Mouse (Mus musculus) common myeloid progenitor, adult 5-6 weeks (primary cell): ENCODE data around the gene Ctse. TPM values are rescaled to one million over a fixed set of nuclear protein-coding genes. Genes with fewer than 3 reads are reported as not detected.

Experiments
- ATAC-seq: replicated peaks from 2 replicates; pipeline ENCODE4 v1.8.0; 2016; ENCODE audit warnings: low read depth, mild to moderate bottlenecking, moderate TSS enrichment, inconsistent platforms; ENCODE audit not compliant: poor library complexity, severe bottlenecking
- total RNA-seq: library from RNA; stranded (forward); fragments of 200-1000, 187-1606 nt; gene quantifications from 2 replicates; pipeline ENCODE4 v1.2.3, GENCODE M21; 2017

The Ctse gene
- total RNA-seq, 1 experiment from 2014 or later = 56.9 TPM

GRCm38 (mm10) chr1:131642251-131642650 lies 4.1 kb downstream of the Ctse start:
- no peak for ATAC-seq

GRCm38 (mm10) chr1:131652670-131653443 lies 14.8 kb downstream of the Ctse start:
- ATAC-seq = no peak

- no peak for ATAC-seq
Measured at GRCm38 (mm10) chr1:131655601-131656000, 17.5 kb downstream of the Ctse start.

GRCm38 (mm10) chr1:131657945-131658354 lies 19.8 kb downstream of the Ctse start:
- peak; percentile 88 for ATAC-seq

GRCm38 (mm10) chr1:131659512-131660085 lies 21.5 kb downstream of the Ctse start:
- no peak for ATAC-seq

GRCm38 (mm10) chr1:131660266-131660665 lies 22.2 kb downstream of the Ctse start:
- ATAC-seq = no peak

- no peak for ATAC-seq
Measured at GRCm38 (mm10) chr1:131660716-131661472, 22.8 kb downstream of the Ctse start.

GRCm38 (mm10) chr1:131661749-131662148 lies 23.6 kb downstream of the Ctse start:
- ATAC-seq = no peak

GRCm38 (mm10) chr1:131663286-131663995 lies 25.3 kb downstream of the Ctse start:
- peak; percentile 59; the same call in 1 of the 2 replicates for ATAC-seq

- ATAC-seq = no peak
Measured at GRCm38 (mm10) chr1:131664136-131664535, 26.0 kb downstream of the Ctse start.

- ATAC-seq = no peak
Measured at GRCm38 (mm10) chr1:131665886-131666285, 27.8 kb downstream of the Ctse start.

GRCm38 (mm10) chr1:131671113-131671512 lies 33.0 kb downstream of the Ctse start:
- peak; percentile 52 for ATAC-seq

- peak; percentile 89 for ATAC-seq
Measured at GRCm38 (mm10) chr1:131672361-131672760, 34.3 kb downstream of the Ctse start.

GRCm38 (mm10) chr1:131679644-131680043 lies 41.5 kb downstream of the Ctse start:
- peak; percentile 66 for ATAC-seq

GRCm38 (mm10) chr1:131687739-131688138 lies 49.6 kb downstream of the Ctse start:
- no peak for ATAC-seq

GRCm38 (mm10) chr1:131688475-131688874 lies 50.4 kb downstream of the Ctse start, which contains the start of gene Rab7b:
TSS of gene Rab7b (plus strand) at chr1:131688695.
- ATAC-seq = peak; percentile 53

- no peak for ATAC-seq
Measured at GRCm38 (mm10) chr1:131689016-131689415, 50.9 kb downstream of the Ctse start.

- no peak for ATAC-seq
Measured at GRCm38 (mm10) chr1:131689899-131690298, 51.8 kb downstream of the Ctse start.

GRCm38 (mm10) chr1:131690435-131690834 lies 52.3 kb downstream of the Ctse start:
- 0 out of 2 replicates have a peak, but pooled peaks have one; percentile 11 for ATAC-seq

- peak; percentile 82 for ATAC-seq
Measured at GRCm38 (mm10) chr1:131691356-131691755, 53.2 kb downstream of the Ctse start.
